Mouse (Mus musculus): ENCODE data around the gene Abraxas2. TPM values are rescaled to one million over a fixed set of nuclear protein-coding genes. Genes with fewer than 3 reads are reported as not detected.

Gene Abraxas2
- total RNA-seq, 2 experiments from 2014 or later = 7.2 to 14.6 TPM

DNA sequence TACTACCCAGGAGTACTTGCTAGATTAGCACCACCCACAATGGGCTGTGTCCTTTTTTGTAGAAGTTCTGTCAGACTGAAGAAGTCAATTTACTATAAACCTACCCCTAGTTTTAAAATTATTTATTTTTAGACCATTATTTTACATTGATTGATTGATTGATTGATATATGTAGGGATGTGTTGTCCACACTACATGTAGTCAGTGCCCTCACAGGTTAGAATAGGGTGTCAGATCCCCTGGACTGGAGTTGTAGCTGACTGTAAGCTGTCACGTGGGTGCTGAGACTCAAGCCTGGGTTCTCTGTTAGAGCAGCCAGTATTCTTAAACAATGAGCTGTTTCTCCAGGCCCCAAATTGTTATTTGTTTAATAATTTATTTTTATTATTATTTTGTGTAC lies 34.3 kb downstream of the Abraxas2 start:
- no peak for ATAC-seq (replicated peaks; ENCODE audit: low FRiP score, poor library complexity, severe bottlenecking)

DNA sequence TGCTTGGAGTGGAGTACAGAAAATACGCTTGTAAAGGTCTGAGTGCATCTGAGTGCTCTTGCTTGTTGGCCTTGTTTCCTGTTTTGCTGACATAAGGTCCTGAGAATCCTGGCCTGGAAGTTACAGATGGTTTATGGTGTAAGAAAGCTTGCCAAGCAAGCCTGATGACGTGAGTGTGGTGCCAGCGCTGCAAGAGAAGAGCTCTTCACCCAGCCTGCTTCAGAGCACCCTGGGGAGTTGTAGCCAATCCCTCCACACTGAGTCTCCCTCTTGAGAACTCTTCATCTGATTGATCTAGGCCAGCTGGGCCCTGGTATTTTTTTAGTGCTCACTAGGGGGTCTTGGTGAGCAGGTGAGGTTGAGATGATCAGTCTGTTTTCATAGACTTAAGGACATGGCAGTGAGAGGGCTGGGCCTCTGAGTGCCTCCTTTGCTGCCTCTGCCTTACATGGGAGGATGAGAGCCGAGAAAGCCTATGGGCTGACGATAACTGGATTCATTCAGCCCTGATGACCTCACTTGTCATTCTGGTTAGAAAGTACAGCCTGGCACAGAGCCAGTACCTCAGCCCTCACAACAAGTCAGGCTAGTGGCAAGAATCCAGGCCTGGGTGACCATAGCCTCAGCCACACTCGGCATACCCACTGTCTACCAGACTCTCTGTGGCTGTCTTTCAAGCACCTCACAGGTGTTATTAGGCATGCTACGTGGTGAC lies 36.0 kb downstream of the Abraxas2 start:
- no peak for ATAC-seq (replicated peaks; ENCODE audit: low FRiP score, poor library complexity, severe bottlenecking)

DNA sequence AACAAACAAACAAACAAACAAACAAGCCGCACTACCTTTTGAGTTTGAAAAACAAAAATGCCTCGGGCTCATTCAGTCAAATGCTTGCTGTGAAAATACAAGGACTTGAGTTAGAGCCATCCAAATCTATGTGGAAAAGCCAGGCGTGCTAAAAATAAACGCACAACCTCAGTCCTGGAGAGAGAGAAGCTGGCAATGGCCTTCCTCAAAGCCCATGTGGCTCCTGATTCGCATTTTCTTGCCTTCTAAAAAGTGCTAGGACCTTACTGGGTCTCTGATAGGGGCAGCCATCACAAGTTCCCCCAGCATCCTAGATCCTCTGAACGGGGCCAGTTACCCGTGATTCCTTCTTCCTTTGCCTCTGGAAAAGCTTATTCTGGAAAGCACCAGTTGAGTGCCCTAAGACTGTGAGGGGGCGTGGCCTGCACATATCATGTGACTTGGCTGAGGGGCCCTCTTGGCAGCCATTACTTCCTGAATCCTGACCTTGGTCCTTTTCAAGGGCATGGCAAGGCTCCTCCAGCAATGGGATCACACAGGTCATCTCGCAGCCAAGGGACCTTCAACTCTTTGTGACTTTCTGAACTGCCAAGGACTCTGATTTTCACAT lies 37.3 kb downstream of the Abraxas2 start:
- ATAC-seq (replicated peaks; ENCODE audit: low FRiP score, poor library complexity, severe bottlenecking) = no peak

DNA sequence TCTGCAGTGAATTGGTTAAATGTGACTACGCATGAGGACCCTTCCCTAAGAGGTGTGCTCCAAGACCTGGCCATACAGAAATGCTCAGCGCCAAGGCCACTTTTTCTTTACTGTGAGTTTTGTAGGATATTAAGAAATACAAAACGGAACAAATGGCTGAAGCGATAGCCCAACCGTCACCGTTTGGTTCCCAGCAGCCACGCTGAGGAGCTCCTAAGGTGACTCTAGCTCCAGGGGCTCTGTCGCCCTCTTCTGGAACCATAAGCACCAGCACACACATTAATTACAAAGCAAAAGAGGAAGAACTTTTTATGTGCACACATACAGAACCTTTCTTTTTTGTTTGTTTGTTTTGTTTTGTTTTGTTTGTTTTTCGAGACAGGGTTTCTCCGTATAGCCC lies 38.2 kb downstream of the Abraxas2 start:
- 0 out of 2 replicates have a peak, but pooled peaks have one; percentile 47 for ATAC-seq (replicated peaks; ENCODE audit: low FRiP score, poor library complexity, severe bottlenecking)

DNA sequence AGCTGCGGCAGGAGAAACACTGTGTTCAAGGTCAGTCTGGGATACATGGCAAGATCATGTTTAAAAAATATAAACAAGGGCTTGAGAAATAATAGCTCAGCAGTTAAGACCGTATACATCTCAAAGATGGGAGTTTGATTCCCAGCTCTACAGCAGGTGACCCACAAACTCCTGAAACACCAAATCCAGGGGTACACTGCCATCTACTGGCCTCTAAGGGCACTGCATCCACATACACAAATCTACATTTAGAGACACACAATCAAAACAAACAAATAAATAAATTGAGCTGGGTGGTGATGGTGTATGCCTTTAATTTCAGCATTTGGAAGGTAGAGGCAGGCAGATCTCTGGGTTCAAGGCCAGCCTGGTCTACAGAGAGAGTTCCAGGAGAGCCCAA lies 39.2 kb downstream of the Abraxas2 start:
- peak; percentile 79 for ATAC-seq (replicated peaks; ENCODE audit: low FRiP score, poor library complexity, severe bottlenecking)

DNA sequence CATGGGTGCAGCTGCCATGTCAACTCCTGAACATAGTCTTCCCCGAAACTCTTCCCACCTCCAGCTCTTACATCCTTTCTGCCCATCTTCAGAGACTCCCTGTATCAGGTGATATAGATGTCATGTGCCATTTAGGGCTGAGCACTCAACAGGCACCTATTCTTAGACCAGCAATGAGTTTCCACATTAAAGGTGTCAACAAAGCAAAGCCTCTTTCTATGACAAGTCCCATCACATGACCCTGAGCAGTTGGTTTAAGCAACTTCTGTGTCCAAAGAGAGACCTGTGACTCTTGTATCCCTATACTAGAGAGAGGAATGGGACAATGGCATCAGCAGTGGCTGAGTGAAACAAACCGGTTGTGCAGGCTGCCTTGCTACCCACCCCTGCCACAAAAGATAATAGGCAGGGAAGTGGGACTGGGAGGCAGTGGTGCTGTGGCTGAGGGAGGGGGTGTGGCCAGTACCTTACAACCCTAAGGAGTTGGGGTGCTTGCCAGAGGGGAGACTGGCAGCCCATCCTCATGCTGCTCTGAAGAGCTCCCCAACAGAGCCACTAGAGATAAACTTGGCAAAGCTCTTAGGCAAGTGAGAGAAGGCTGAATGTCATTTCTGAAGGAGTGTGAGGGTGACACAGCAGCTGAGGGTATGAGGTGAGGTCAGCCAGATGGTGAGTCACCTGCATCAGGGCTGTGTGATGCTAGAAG lies 42.0 kb downstream of the Abraxas2 start:
- no peak for ATAC-seq (replicated peaks; ENCODE audit: low FRiP score, poor library complexity, severe bottlenecking)

DNA sequence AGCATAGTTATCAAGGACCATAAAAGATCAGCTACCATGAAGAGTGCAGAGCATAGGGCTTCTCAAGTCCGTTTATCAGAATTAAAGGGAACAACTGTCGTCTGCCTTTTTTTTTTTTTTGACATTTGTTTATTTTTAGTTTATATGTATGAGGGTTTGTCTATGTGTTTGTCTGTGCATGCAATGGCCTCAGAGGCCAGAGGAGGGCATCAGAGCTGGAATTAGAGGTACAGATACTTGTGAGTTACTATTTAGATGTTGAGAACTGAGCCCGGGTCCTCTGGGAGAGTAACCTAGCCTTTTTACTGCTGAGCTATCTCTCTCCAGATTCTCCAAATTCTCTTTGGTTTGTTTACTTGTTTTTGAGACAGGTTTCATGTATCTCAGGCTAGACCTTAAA lies 44.8 kb downstream of the Abraxas2 start:
- ATAC-seq (replicated peaks; ENCODE audit: low FRiP score, poor library complexity, severe bottlenecking) = no peak

DNA sequence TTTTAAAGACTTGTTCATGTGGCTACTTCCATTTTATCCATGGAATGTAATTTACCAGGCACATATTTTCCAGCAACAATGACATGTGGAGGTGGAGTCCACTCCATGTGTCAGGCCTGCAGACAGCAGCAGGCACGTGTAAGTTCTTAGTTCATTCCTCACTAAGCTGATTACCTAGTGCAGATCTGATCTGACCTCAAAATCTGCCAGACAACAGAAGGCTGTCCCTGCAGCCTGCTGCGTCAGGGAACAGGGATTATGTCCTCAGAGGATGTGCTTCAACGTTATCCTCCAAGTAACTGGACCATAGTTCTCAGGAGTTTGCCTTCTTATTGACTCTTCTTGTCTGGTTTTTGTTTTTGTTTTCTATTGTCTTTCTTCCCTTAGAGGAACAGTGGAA lies 62.9 kb downstream of the Abraxas2 start:
- ATAC-seq (replicated peaks; ENCODE audit: low FRiP score, poor library complexity, severe bottlenecking) = no peak

DNA sequence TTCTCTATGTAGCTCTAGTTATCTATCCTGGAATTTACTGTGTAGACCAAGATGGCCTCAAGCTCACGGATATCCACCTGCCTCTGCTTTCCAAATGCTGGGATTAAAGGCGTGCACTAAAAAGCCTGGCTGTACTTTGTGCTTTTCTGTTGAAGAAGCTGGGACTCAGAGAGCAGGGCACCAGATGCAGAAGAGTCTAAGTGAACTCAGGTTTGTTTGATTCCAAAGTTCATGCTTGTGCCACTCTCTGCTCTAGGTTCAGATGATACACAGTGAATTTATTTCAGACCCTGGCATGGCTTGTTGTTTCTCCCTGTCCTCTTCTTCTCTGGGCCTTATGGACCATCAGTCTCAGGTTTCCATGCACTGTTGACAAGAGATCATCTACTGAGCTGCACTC lies 66.2 kb downstream of the Abraxas2 start:
- no peak for ATAC-seq (replicated peaks; ENCODE audit: low FRiP score, poor library complexity, severe bottlenecking)

DNA sequence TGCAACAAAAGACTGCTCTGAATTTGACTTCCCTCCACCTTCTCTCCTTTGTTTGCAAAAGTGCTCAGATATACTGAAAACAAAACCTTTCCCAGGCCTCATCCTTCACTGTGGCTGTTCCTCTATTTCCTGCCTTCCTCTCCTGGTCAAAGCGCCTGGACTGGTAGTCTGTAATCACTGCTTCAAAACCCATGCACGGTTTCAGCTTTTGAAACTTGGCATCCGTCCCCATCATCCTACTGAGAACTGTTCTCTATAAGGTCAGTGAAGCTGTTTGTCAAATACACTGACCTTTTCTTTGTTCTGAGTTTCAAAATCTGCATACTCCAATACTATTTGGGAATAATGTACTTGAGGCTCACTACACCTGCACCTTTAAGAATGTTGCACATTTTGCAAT lies 68.2 kb downstream of the Abraxas2 start:
- ATAC-seq (replicated peaks; ENCODE audit: low FRiP score, poor library complexity, severe bottlenecking) = no peak

DNA sequence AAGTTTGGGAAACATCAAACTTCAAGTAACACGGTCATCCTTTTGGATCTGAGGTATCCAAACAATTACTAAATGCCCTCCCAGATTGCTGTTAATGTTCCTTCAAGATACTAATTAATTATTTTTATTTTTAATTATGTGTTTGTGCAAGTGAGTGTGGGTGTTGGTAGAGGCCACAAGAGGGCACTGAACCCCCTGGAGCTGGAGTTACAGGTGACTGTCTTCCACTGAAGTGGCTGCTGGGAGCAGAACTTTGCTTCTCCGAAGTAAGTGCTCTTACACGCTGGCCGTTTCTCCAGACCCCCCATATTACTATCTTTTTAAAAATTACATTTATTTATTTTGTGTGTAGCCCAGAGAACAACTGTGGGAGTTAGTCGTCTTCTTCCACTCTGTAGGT lies 71.0 kb downstream of the Abraxas2 start:
- no peak for ATAC-seq (replicated peaks; ENCODE audit: low FRiP score, poor library complexity, severe bottlenecking)

DNA sequence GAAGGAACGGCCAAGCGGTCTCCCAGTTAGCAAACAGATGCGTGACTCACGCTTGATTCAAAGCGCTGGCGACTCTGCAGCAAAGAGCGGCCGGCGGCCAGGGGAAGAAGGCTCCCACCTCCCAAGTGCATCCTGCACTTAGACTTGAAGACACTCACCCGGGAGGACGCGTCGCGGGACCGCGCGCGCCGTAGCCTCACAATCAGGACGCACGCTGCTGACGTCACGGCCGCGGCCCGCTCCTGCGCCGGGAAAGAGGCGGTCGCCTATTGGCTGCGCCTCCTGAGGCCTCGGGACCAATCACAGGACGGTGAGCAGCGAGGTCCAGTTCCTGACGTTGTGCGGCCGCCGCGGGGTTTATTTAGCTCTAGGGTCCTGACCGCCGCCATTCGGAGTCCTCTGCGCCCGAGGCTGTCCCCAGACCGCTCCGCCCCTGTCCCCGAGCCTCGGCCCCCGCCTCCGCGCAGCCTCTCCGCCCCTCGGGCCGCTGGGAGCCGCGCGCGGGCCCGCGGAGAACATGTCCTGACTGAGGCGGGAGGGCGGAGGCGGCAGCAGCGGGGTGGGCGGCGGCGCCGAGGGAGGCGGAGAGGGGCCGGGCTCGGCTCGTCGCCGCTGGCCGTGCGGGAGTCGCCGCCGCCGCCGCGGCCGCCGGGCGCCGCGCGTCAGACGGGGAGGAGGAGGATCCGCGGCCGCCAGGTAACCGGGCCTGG lies 72.0 kb downstream of the Abraxas2 start, which contains the start of gene Zranb1:
Zranb1 (plus strand) TSS at position 293 of the 710 bp plus-strand sequence.
- peak; percentile 94 for ATAC-seq (replicated peaks; ENCODE audit: low FRiP score, poor library complexity, severe bottlenecking)

DNA sequence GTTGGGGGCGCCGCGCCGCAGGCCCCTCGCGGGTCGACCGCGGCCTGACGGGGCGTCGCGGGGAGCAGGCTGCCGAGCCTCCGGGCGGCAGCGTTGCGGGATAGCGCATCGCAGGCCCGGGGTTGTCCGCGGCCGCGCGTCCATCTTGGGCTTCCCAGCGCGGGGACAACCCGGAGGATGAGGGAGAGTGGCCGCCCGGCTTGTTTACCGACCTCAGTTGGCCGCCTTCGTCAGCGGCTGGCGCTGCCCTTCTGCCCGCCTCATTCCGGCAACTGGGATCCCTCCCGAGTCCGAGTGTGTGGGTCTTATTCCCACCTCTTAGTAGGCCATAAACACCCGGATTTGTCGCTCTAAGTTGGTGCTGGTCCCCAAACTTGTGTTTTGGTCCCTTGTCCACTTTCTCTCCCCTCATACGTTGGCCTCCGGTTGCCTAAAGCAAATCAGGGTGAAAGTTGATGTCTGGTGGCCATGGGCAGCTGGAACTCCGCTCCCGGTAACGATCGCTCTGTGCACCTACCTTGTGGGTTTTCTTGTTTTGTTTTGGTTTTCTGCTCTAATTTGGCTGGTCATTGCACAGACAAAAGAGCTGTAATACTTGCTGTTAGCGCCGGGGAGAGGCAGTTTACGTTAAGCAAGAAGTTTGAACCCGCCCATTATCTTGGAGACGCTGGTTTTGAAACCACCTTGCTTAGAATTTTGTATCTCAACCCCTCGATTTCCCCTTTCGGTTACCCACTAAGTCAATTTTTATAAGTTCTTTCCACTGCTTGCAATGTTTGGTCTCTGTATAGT lies 72.7 kb downstream of the Abraxas2 start:
- ATAC-seq (replicated peaks; ENCODE audit: low FRiP score, poor library complexity, severe bottlenecking) = peak; percentile 56

DNA sequence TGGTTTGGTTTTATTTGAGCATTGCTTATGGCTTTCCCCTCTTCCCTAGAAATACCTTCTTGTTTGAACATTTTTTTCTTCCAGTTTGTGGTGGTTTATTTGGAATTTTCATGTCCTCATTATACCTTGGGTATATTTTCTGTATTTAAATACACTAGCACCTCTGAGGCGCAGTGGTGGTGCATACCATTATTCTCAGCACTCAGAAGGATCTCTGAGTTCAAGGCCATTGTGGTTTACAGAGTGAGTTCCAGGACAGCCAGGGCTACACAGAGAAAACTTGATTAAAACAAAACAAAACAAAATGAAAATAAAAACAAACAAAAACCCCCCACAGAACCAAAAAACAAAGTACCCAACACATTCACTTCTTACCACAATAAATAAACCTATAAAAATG lies 74.3 kb downstream of the Abraxas2 start:
- ATAC-seq (replicated peaks; ENCODE audit: low FRiP score, poor library complexity, severe bottlenecking) = no peak

Other genes with a start within 250 kb of the Abraxas2 start
- gene Lhpp, start 248.6 kb upstream of the Abraxas2 start, total RNA-seq (2015; ENCODE audit: low replicate concordance) = not detected in 2 replicates
- 0.68 and 1.1 TPM in 2 replicates for gene Lhpp, start 248.6 kb upstream of the Abraxas2 start, total RNA-seq (2017; ENCODE audit: low replicate concordance)
- 119 and 143 TPM in 2 replicates for gene Fam53b, start 45.3 kb upstream of the Abraxas2 start, total RNA-seq (2015; ENCODE audit: low replicate concordance)
- gene Fam53b, start 45.3 kb upstream of the Abraxas2 start, total RNA-seq (2017; ENCODE audit: low replicate concordance) = 126 and 169 TPM in 2 replicates
- 5.6 and 7.3 TPM in 2 replicates for gene Eef1akmt2, start 6.6 kb upstream of the Abraxas2 start, total RNA-seq (2015; ENCODE audit: low replicate concordance)
- gene Eef1akmt2, start 6.6 kb upstream of the Abraxas2 start, total RNA-seq (2017; ENCODE audit: low replicate concordance) = 16.3 and 23.8 TPM in 2 replicates
- 27.5 and 29.9 TPM in 2 replicates for gene Zranb1, start 71.9 kb downstream of the Abraxas2 start, total RNA-seq (2015; ENCODE audit: low replicate concordance)
- 46.0 and 59.7 TPM in 2 replicates for gene Zranb1, start 71.9 kb downstream of the Abraxas2 start, total RNA-seq (2017; ENCODE audit: low replicate concordance)

Data from erythroblast, adult 5-6 weeks (primary cell).